Mouse (Mus musculus) liver, adult 2 months (tissue): ENCODE measurements around the gene Cdc37. TPM values are rescaled to one million over a fixed set of nuclear protein-coding genes. Genes with fewer than 3 reads are reported as not detected.

Experiments used
- DNase-seq: peaks from one replicate; pipeline ENCODE4 v3.0.0-alpha.2; 2011; ENCODE audit warnings: low read depth, low spot score; ENCODE audit errors: extremely low read depth
- H3K27ac ChIP-seq: fragments of 200-500 bp; replicated peaks from 2 replicates; pipeline ENCODE4 v1.5.1; 2012; ENCODE audit warnings: low read depth, mild to moderate bottlenecking, control low read depth, inconsistent platforms, low read length; ENCODE audit not compliant: insufficient read depth
- H3K27me3 ChIP-seq: fragments of 200-500 bp; 2 replicates; pipeline ENCODE4 v1.6.1; 2012; ENCODE audit warnings: mild to moderate bottlenecking, moderate library complexity, low read length, inconsistent platforms; ENCODE audit not compliant: control insufficient read depth, insufficient read depth
- H3K36me3 ChIP-seq: fragments of 200-500 bp; 2 replicates; pipeline ENCODE4 v1.6.1; 2012; ENCODE audit warnings: low read length, inconsistent platforms; ENCODE audit not compliant: control insufficient read depth, insufficient read depth
- H3K4me1 ChIP-seq: fragments of 200-500 bp; 2 replicates; pipeline ENCODE4 v1.6.1; 2011; ENCODE audit warnings: low read length; ENCODE audit not compliant: control insufficient read depth, insufficient read depth
- H3K4me3 ChIP-seq: fragments of 200-500 bp; 2 replicates; pipeline ENCODE4 v1.5.1; 2011; ENCODE audit warnings: low read depth, mild to moderate bottlenecking, control low read depth, low read length, moderate library complexity; ENCODE audit not compliant: insufficient read depth
- H3K79me2 ChIP-seq: fragments of 200-500 bp; 2 replicates; pipeline ENCODE4 v1.6.1; 2012; ENCODE audit warnings: inconsistent platforms, mild to moderate bottlenecking, low read length, moderate library complexity; ENCODE audit not compliant: control insufficient read depth, insufficient read depth
- H3K9ac ChIP-seq: fragments of 200-500 bp; 2 replicates; pipeline ENCODE4 v1.6.1; 2012; ENCODE audit warnings: low read depth, mild to moderate bottlenecking, control low read depth, inconsistent platforms, low read length
- CTCF ChIP-seq: fragments of 200-500 bp; IDR thresholded peaks from 2 replicates; pipeline ENCODE4 v1.5.1; 2011; ENCODE audit warnings: low read depth, low read length, control low read depth
- POLR2A ChIP-seq: fragments of 200-500 bp; IDR thresholded peaks from 2 replicates; pipeline ENCODE4 v1.6.1; 2011; ENCODE audit warnings: low read length, control low read depth; ENCODE audit not compliant: insufficient read depth; ENCODE audit errors: extremely low read depth
- WGBS: fragments of 180-500 bp; shearing (Covaris S2); methylation state at CpG from one replicate; pipeline ENCODE4 v1.1.7; 2018; 5-methylcytosine and 5-hydroxymethylcytosine counted together
- polyA plus RNA-seq: library from polyadenylated mRNA; depleted of rRNA; stranded (reverse); fragments of >200 nt; gene quantifications from 2 replicates; pipeline ENCODE4 v1.2.3, GENCODE M21; 2012
- total RNA-seq: library from RNA; depleted of rRNA; stranded (reverse); fragments of >200 nt; gene quantifications from 2 replicates; pipeline ENCODE4 v1.2.3, GENCODE M21; 2014

Cdc37 gene
- total and polyA plus RNA-seq, 2 experiments: 27.4 to 41.2 TPM

DNA sequence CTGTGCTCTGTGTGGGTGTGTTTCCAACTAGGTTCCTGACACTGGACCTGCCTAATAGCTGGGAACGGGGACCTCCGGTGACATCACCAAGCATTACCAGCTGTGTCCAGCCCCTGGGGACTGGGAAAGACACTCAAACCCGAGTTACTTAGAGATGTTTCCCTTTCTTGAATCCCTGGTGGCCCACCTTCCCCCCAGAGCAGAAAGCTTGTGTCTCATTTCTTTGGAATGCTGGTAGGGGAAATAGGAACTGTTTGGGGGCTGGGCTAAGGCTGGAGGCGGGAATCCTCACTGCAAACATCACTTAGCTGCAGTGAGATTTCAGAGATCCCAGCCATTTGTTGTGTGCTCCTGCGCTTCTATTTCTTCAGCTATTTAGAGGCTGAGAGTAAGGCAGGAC is 4.1 kb upstream of the Cdc37 start:
- no peak for TF ChIP-seq POLR2A
- no peak for TF ChIP-seq CTCF
- WGBS: 24% methylated on average over 5 of the region's 5 CpGs
- Histone ChIP-seq H3K79me2 (peaks cover 8% of the 10 kb centered on the region; the same call in 1 of the 2 replicates), H3K4me3 (peak overlapping the region; percentile 6; the same call in 1 of the 2 replicates), H3K27ac (no peak overlapping the region), H3K36me3 (no peaks in the 10 kb centered on the region), H3K4me1 (peaks cover 3% of the 10 kb centered on the region), H3K9ac (no peak overlapping the region), H3K27me3 (no peaks in the 10 kb centered on the region)
- no peak for DNase-seq

DNA sequence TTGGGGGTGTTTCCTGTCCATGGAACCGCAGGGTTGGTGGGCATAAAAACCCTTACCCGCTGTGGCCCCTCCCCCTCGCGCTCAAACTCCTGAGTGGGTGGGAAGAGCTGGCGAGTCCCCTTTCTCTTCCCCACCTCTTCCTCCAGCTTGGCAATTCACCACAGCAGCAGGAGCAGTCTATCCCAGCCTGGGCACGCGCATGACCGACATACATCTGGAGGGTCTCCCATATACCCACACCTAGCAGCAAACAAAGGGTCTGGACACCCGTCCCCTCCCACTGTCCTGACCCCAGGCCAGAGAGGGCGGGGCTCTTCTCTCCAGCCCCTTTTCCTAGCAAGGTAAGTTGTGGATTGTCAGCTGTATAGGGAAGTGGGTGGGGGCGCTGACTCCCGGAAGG is 3.5 kb upstream of the Cdc37 start:
- H3K79me2 ChIP-seq: peaks cover 12% of the 10 kb centered on the region; the same call in 1 of the 2 replicates
- H3K4me1 ChIP-seq: peaks cover 5% of the 10 kb centered on the region
- no peak overlapping the region; the same call in 1 of the 2 replicates for H3K9ac ChIP-seq
- H3K27ac ChIP-seq: no peak overlapping the region
- WGBS: 8% methylated on average over 12 of the region's 12 CpGs
- peak overlapping the region; percentile 6; the same call in 1 of the 2 replicates for H3K4me3 ChIP-seq
- no peaks in the 10 kb centered on the region for H3K36me3 ChIP-seq
- DNase-seq: no peak
- TF ChIP-seq POLR2A (no peak), CTCF (no peak)
- H3K27me3 ChIP-seq: no peaks in the 10 kb centered on the region

DNA sequence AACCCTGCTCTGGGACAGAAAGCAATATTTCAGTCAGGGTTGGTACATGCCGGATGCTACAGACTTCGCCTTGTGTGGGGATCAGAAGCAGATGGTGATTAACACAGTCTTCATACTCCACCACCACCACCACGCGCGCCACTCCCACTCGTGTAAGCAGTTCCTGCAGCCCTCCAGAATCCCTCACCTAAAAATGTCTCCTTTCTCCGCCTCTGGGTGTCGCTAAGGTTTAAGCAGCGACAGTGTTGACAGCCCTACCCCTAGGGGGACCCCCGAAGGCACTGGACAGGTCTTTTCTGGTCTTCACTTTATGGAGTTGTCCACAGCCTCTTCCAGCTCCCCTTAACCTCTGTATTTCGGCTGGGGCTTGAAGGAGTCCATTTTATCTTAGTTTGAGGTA is 2.9 kb upstream of the Cdc37 start:
- Histone ChIP-seq H3K36me3 (no peaks in the 10 kb centered on the region), H3K27ac (no peak overlapping the region), H3K4me1 (peaks cover 9% of the 10 kb centered on the region), H3K4me3 (no peak overlapping the region), H3K27me3 (no peaks in the 10 kb centered on the region), H3K9ac (no peak overlapping the region), H3K79me2 (peaks cover 13% of the 10 kb centered on the region; the same call in 1 of the 2 replicates)
- WGBS: 4% methylated on average over 11 of the region's 11 CpGs
- TF ChIP-seq POLR2A: no peak
- TF ChIP-seq CTCF: peak; percentile 67
- DNase-seq: no peak

DNA sequence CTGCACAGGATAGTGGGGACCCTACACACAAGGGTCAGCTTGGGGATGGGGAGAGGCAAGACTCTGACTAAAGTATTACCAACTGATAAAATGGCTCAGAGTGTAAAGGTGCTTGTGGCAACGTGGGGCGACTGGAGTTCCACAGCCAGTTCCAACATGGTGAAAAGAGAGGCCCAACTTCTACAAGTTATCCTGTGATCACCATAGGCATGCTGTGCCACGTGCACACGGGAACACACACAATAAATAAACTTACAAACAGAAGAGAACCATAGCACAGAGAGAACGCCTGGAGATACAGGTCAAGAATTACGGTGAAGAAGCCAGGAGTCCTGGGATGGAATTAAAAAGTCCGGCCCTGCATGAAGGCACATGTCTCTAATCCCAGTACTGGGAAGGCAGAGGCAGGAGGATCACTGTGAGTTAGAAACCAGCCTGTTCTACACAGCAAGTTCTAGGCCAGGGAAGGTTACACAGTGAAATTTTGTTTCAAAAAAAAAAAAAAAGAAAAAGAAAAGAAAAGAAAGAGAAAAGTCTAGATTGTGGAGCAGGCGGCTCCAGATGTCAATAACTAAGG is 617 bp downstream of the Cdc37 start:
- Histone ChIP-seq H3K4me3 (peak overlapping the region; percentile 72), H3K9ac (peak overlapping the region; percentile 77), H3K27me3 (no peaks in the 10 kb centered on the region), H3K79me2 (peaks cover 30% of the 10 kb centered on the region; the same call in 1 of the 2 replicates), H3K4me1 (peaks cover 12% of the 10 kb centered on the region), H3K27ac (no peak overlapping the region), H3K36me3 (peaks cover 2% of the 10 kb centered on the region; the same call in 1 of the 2 replicates)
- 2% methylated on average over 8 of the region's 8 CpGs for WGBS
- DNase-seq: no peak
- TF ChIP-seq POLR2A: no peak
- no peak for TF ChIP-seq CTCF

DNA sequence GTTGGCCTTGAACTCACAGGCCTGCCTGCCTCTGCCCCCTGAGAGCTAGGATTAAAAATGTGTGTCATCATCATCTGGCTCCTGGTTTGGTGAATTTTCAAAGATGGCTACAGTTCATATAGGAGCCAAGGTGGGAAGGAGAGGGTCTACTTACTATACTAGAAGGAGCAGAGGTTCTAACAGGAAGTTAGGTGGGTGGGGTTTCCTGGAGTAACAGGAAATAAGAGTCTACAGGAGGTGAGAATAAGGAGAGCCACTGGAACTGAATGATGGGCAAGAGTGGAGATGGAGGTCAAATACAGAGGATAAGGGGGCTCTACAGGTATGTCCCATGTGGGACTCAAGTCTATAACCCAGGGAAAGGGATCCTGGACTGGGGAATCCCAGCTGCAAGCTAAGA is 1.4 kb downstream of the Cdc37 start:
- Histone ChIP-seq H3K36me3 (peaks cover 2% of the 10 kb centered on the region; the same call in 1 of the 2 replicates), H3K4me3 (no peak overlapping the region), H3K4me1 (peaks cover 12% of the 10 kb centered on the region), H3K79me2 (peaks cover 30% of the 10 kb centered on the region; the same call in 1 of the 2 replicates), H3K27ac (no peak overlapping the region), H3K9ac (no peak overlapping the region), H3K27me3 (no peaks in the 10 kb centered on the region)
- DNase-seq: no peak
- TF ChIP-seq CTCF (no peak), POLR2A (no peak)

DNA sequence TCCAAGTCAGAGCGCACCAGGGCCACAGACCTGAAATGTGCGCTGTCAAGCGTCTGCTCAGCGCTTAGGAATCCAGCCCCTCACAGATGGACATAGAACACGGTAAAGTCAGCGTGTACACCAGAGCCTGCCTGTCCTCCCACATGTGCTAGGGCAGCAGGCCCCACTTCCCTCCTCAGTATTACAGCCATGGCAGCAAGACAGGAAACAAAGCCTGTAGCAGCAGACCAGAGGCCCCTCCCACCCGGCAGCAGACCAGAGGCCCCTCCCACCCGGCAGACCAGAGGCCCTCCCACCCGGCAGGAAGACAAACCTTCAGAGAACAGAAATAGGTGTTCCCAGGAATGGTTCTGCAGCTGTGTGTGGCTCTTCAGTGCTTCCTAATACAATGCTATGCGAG is 3.1 kb downstream of the Cdc37 start:
- 41% methylated on average over 10 of the region's 10 CpGs for WGBS
- Histone ChIP-seq H3K79me2 (peaks cover 30% of the 10 kb centered on the region; the same call in 1 of the 2 replicates), H3K9ac (no peak overlapping the region), H3K36me3 (peaks cover 6% of the 10 kb centered on the region; the same call in 1 of the 2 replicates), H3K4me3 (no peak overlapping the region), H3K27ac (no peak overlapping the region), H3K4me1 (peaks cover 12% of the 10 kb centered on the region), H3K27me3 (no peaks in the 10 kb centered on the region)
- TF ChIP-seq CTCF (no peak), POLR2A (no peak)
- DNase-seq: no peak
